Mouse (Mus musculus): ENCODE measurements around the gene Ugt1a7c.

GRCm38 (mm10) chr1:88197443-88197842 is 102.6 kb downstream of the Ugt1a7c start:
- no peak for TF ChIP-seq CTCF (conservative IDR thresholded peaks at IDR 0.05; ENCODE audit: insufficient read depth, insufficient read length, low read depth, low read length)
- no peak for TF ChIP-seq POLR2A (IDR thresholded peaks at IDR 0.05; ENCODE audit: low read depth, low read length)
